Mouse (Mus musculus) megakaryocyte, embryonic 14.5 days (primary cell): ENCODE measurements at regions not wholly inside any gene's neighbourhood (a gene's known extent, or its start where the extent isn't known, plus 50 kb on each side); places are given as distances from the start of the nearest gene placed in this dataset.

Experiments
- FLI1 ChIP-seq: IDR thresholded peaks from 2 replicates; pipeline ENCODE4 v1.6.1; 2012; ENCODE audit warnings: low read length, inconsistent platforms, mixed read lengths
- GATA1 ChIP-seq: IDR thresholded peaks from 3 replicates; pipeline ENCODE4 v1.6.1; 2012; ENCODE audit warnings: mixed read lengths, low read length, inconsistent platforms, borderline replicate concordance

DNA sequence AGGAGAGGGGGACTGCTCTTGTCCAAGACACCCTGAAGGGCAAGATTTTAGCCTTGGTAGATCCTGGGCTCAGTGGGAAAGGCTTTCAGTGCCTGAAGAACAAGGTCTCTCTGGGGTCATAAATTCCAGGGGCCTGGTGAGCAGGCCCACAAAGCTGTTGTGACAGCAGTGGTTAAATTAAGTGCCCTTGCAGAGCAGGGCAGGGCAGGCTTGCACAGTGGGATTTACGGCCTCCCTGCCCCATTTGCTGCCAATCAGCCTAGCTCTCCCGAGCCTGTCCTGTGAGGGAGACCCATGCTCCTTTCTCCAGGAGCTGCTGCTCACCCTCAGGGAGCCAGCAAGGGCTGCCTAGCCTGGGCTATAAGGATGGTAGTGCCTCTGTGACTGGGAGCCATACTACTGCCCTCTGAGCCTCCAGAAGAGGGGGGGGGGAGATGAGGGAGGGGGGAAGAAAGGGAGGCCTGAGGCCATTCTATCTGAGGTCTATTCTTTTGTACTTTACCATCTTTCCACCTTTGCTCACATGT, 141.3 kb downstream of the Hmg20a start:
- TF ChIP-seq GATA1 (no peak), FLI1 (no peak)
